Mouse (Mus musculus) midbrain, embryonic 15.5 days (tissue): ENCODE data around the gene Ankmy2. TPM values are rescaled to one million over a fixed set of nuclear protein-coding genes. Genes with fewer than 3 reads are reported as not detected.

ENCODE experiments used
- ATAC-seq: fragments of 200-750 bp; cut with Nextera tagmentation; replicated peaks from 2 replicates; pipeline ENCODE4 v1.8.0; 2017; ENCODE audit warnings: moderate TSS enrichment
- H3K27ac ChIP-seq: fragments of 300-500 bp; sonication (generic); 2 replicates; pipeline ENCODE4 v1.5.1; 2015; ENCODE audit warnings: mild to moderate bottlenecking, inconsistent platforms
- H3K27me3 ChIP-seq: fragments of 300-500 bp; sonication (generic); replicated peaks from 2 replicates; pipeline ENCODE4 v1.6.1; 2015; ENCODE audit warnings: inconsistent platforms
- H3K36me3 ChIP-seq: fragments of 300-500 bp; sonication (generic); replicated peaks from 2 replicates; pipeline ENCODE4 v1.6.1; 2015; ENCODE audit warnings: inconsistent platforms
- H3K4me1 ChIP-seq: fragments of 300-500 bp; sonication (generic); 2 replicates; pipeline ENCODE4 v1.6.1; 2015; ENCODE audit warnings: inconsistent platforms
- H3K4me2 ChIP-seq: fragments of 300-500 bp; sonication (generic); 2 replicates; pipeline ENCODE4 v1.6.1; 2015; ENCODE audit warnings: inconsistent platforms, mild to moderate bottlenecking, moderate library complexity
- H3K4me3 ChIP-seq: fragments of 300-500 bp; sonication (generic); 2 replicates; pipeline ENCODE4 v1.5.1; 2015; ENCODE audit warnings: mild to moderate bottlenecking, inconsistent platforms
- H3K9ac ChIP-seq: fragments of 300-500 bp; sonication (generic); 2 replicates; pipeline ENCODE4 v1.6.1; 2015; ENCODE audit warnings: mild to moderate bottlenecking, inconsistent platforms
- H3K9me3 ChIP-seq: fragments of 300-500 bp; sonication (generic); 2 replicates; pipeline ENCODE4 v1.6.1; 2016; ENCODE audit warnings: inconsistent platforms
- WGBS: fragments of 180-500 bp; shearing (Covaris S2); methylation state at CpG from one replicate; pipeline ENCODE4 v1.1.7; 2015; ENCODE audit warnings: mixed read lengths; 5-methylcytosine and 5-hydroxymethylcytosine counted together
- polyA plus RNA-seq: library from polyadenylated mRNA; unstranded; fragments of >200 nt; fragmentation: Nextera tagmentation; extraction: Ambion mirVana; gene quantifications from 2 replicates; pipeline ENCODE4 v1.2.1, GENCODE M21; 2015

The Ankmy2 gene
- polyA plus RNA-seq, 1 experiment from 2014 or later = 77.3 TPM

GRCm38 (mm10) chr12:36214389-36215148 is 57.7 kb downstream of the Ankmy2 start:
- Histone ChIP-seq H3K27me3 (no peaks in the 10 kb centered on the region), H3K9ac (no peak overlapping the region), H3K4me2 (no peak overlapping the region), H3K4me1 (0 out of 2 replicates have a peak, but pooled peaks cover 5% of the 10 kb centered on the region), H3K4me3 (no peak overlapping the region), H3K36me3 (no peaks in the 10 kb centered on the region), H3K9me3 (no peaks in the 10 kb centered on the region), H3K27ac (no peak overlapping the region)
- 57% methylated on average over 8 of the region's 8 CpGs for WGBS
- peak; percentile 28; the same call in 1 of the 2 replicates for ATAC-seq

- WGBS = 0% methylated on average over 1 of the region's 1 CpGs
These were observed 58.2 kb downstream of the Ankmy2 start for GRCm38 (mm10) chr12:36215149-36215480.

GRCm38 (mm10) chr12:36216230-36216629 is 59.3 kb downstream of the Ankmy2 start:
- ATAC-seq = peak; percentile 45; the same call in 1 of the 2 replicates
- WGBS = 55% methylated on average over 4 of the region's 4 CpGs
- no peak overlapping the region for H3K9ac ChIP-seq

More at GRCm38 (mm10) chr12:36215149-36215480, 58.2 kb downstream of the Ankmy2 start:
- no peaks in the 10 kb centered on the region for H3K27me3 ChIP-seq
- 0 out of 2 replicates have a peak, but pooled peaks cover 5% of the 10 kb centered on the region for H3K4me1 ChIP-seq
- no peaks in the 10 kb centered on the region for H3K36me3 ChIP-seq
- H3K4me3 ChIP-seq = no peak overlapping the region
- H3K4me2 ChIP-seq = no peak overlapping the region
- peak; percentile 90 for ATAC-seq
- no peak overlapping the region for H3K9ac ChIP-seq
- H3K27ac ChIP-seq = no peak overlapping the region
- H3K9me3 ChIP-seq = no peaks in the 10 kb centered on the region

DNA sequence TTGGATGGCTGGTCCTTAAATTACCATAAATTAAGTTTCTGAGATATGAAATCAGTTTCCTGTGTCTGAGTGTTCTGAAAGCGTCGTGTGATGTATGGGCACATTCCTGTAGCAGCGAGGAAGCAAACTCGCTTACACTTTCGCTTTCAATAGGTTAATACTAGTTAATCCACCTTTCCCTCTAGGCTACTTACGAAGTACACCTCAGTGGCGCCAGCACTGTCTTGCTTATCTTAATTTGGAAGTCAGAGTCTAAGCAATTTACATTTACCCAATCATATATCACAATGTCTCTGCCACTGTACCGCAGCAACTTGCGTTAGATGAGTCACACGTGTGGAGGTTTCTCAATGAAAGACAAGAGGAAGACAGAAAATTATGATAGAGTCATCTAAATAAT is 60.0 kb downstream of the Ankmy2 start:
- Histone ChIP-seq H3K4me1 (0 out of 2 replicates have a peak, but pooled peaks cover 5% of the 10 kb centered on the region), H3K9ac (no peak overlapping the region)
- WGBS = 86% methylated on average over 10 of the region's 10 CpGs

More at GRCm38 (mm10) chr12:36216230-36216629, 59.3 kb downstream of the Ankmy2 start:
- H3K27me3 ChIP-seq = no peaks in the 10 kb centered on the region
- no peak overlapping the region for H3K27ac ChIP-seq
- no peak overlapping the region for H3K4me3 ChIP-seq
- H3K36me3 ChIP-seq = no peaks in the 10 kb centered on the region
- H3K4me1 ChIP-seq = 0 out of 2 replicates have a peak, but pooled peaks cover 5% of the 10 kb centered on the region
- no peak overlapping the region for H3K4me2 ChIP-seq
- no peaks in the 10 kb centered on the region for H3K9me3 ChIP-seq

DNA sequence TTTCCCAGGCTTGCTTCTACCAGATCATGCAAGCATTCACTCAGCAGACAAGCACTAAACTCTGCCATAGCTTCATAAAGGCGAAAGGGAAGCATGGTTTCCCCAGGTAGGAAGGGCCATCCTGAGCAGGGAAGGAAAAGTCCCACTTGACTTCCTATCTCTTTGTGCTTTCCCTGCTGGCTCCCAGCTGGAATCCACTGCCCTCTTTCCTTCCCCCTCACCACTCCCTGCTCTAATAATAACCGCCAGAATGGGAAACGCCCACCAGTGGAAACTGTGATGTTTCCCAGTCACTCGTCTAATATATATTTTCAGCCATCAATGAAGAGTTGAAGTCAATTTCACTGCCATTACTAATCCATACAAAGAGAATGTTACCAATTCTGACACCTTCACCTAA is 67.5 kb downstream of the Ankmy2 start:
- no peak for ATAC-seq
- WGBS = 68% methylated on average over 4 of the region's 4 CpGs
- Histone ChIP-seq H3K9me3 (no peaks in the 10 kb centered on the region), H3K27ac (no peak overlapping the region), H3K4me1 (no peaks in the 10 kb centered on the region), H3K36me3 (no peaks in the 10 kb centered on the region), H3K9ac (no peak overlapping the region), H3K4me2 (no peak overlapping the region), H3K4me3 (no peak overlapping the region), H3K27me3 (no peaks in the 10 kb centered on the region)

More for the DNA sequence above, 60.0 kb downstream of the Ankmy2 start:
- H3K4me3 ChIP-seq = no peak overlapping the region
- no peaks in the 10 kb centered on the region for H3K9me3 ChIP-seq
- no peaks in the 10 kb centered on the region for H3K36me3 ChIP-seq
- H3K27ac ChIP-seq = no peak overlapping the region
- H3K4me2 ChIP-seq = no peak overlapping the region
- ATAC-seq = no peak
- H3K27me3 ChIP-seq = no peaks in the 10 kb centered on the region

DNA sequence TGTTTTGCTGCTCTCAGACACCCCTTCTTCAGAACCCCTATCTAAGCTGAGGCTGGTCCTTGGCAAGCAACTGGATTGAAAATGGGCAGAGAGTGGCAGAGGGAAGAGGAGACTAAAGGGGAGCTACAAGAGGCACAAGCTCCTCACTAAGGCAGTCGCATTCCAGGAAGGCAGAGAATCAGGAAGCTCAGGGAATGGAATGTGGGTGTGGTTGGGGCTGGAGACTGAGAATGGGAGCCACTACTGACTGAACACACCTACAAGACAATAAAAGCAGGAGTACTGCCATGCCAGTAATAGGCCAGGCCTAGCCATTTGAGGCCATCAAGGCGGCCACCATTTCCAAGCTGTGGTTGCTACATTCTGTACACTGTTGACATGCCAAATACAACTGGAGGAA is 74.5 kb downstream of the Ankmy2 start:
- ATAC-seq = no peak
- no peak overlapping the region for H3K27ac ChIP-seq
- no peaks in the 10 kb centered on the region for H3K36me3 ChIP-seq
- H3K4me3 ChIP-seq = no peak overlapping the region
- no peaks in the 10 kb centered on the region for H3K27me3 ChIP-seq
- H3K4me2 ChIP-seq = no peak overlapping the region
- H3K9me3 ChIP-seq = no peaks in the 10 kb centered on the region
- no peak overlapping the region for H3K9ac ChIP-seq
- WGBS = 85% methylated on average over 2 of the region's 2 CpGs
- H3K4me1 ChIP-seq = no peaks in the 10 kb centered on the region

DNA sequence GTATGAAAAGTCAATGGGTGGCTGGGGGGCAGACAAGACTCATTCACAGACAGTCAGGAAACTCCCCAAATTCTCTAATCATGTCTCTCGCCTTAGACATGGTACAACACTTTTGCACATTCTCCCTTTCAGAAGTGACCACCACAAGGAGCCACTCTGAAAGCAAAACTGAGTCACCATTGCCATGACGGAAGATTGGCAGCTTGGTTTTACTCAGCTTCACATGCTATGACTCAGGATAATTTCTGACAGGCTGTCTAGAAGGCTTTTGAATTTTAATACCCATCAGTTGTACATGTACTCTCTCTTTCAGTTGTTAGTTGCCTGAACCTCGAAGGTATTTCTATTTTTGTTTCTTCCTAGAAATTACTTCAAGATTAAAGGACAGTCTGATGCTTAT is 84.3 kb downstream of the Ankmy2 start:
- WGBS = 85% methylated on average over 3 of the region's 3 CpGs
- H3K27ac ChIP-seq = no peak overlapping the region
- H3K9ac ChIP-seq = no peak overlapping the region
- H3K36me3 ChIP-seq = no peaks in the 10 kb centered on the region
- H3K9me3 ChIP-seq = no peaks in the 10 kb centered on the region
- no peak overlapping the region for H3K4me2 ChIP-seq
- no peak for ATAC-seq
- H3K4me3 ChIP-seq = no peak overlapping the region
- H3K27me3 ChIP-seq = no peaks in the 10 kb centered on the region
- H3K4me1 ChIP-seq = no peaks in the 10 kb centered on the region

Other genes with a start within 250 kb of the Ankmy2 start
- not detected in 2 replicates for gene Agr3, start 231.5 kb upstream of the Ankmy2 start, polyA plus RNA-seq
- 2.0 TPM in 1 of 2 replicates, not detected in the other for gene Agr2, start 164.2 kb upstream of the Ankmy2 start, polyA plus RNA-seq
- gene Tspan13, start 114.6 kb upstream of the Ankmy2 start, polyA plus RNA-seq = 391 and 416 TPM in 2 replicates
- gene Bzw2, start 966 bp downstream of the Ankmy2 start, polyA plus RNA-seq = 373 and 395 TPM in 2 replicates
- gene Lrrc72, start 96.3 kb downstream of the Ankmy2 start, polyA plus RNA-seq = 0.43 TPM in 1 of 2 replicates, not detected in the other
- 6.8 and 8.1 TPM in 2 replicates for gene Sostdc1, start 157.0 kb downstream of the Ankmy2 start, polyA plus RNA-seq
- 11.4 and 12.9 TPM in 2 replicates for gene Ispd, start 224.3 kb downstream of the Ankmy2 start, polyA plus RNA-seq
- 2.1 and 2.5 TPM in 2 replicates for gene D630036H23Rik, start 225.1 kb downstream of the Ankmy2 start, polyA plus RNA-seq